Mouse (Mus musculus) A20 (cell line): ENCODE results near the gene Papss1.
A peak's percentile ranks its signal among the peaks of the same experiment; 100 is the strongest.

Experiments used
- DNase-seq: peaks from one replicate; pipeline ENCODE4 v3.0.0-alpha.2; 2011; ENCODE audit warnings: low read depth, low spot score

Gene Papss1

GRCm38 (mm10) chr3:131564430-131565256, at the start of gene Papss1:
Gene Papss1, plus strand, starts transcription at chr3:131564768.
- peak; percentile 100 for DNase-seq

GRCm38 (mm10) chr3:131516332-131516999, 48.1 kb upstream of the Papss1 start:
- no peak for DNase-seq

- no peak for DNase-seq
These were observed 46.8 kb upstream of the Papss1 start for GRCm38 (mm10) chr3:131517756-131518155.

- DNase-seq: no peak
These were observed 43.4 kb upstream of the Papss1 start for GRCm38 (mm10) chr3:131521206-131521605.

- DNase-seq: no peak
These were observed 42.3 kb upstream of the Papss1 start for GRCm38 (mm10) chr3:131522243-131522642.

GRCm38 (mm10) chr3:131523749-131524148, 40.8 kb upstream of the Papss1 start:
- DNase-seq: no peak

- DNase-seq: no peak
These were observed 40.4 kb upstream of the Papss1 start for GRCm38 (mm10) chr3:131524210-131524609.

GRCm38 (mm10) chr3:131524779-131525178, 39.8 kb upstream of the Papss1 start:
- no peak for DNase-seq

GRCm38 (mm10) chr3:131525229-131525628, 39.3 kb upstream of the Papss1 start:
- no peak for DNase-seq

- no peak for DNase-seq
These were observed 23.2 kb upstream of the Papss1 start for GRCm38 (mm10) chr3:131541244-131541942.

GRCm38 (mm10) chr3:131547562-131547961, 17.0 kb upstream of the Papss1 start:
- DNase-seq: peak; percentile 72

- DNase-seq: no peak
These were observed 14.5 kb upstream of the Papss1 start for GRCm38 (mm10) chr3:131550046-131550445.

- DNase-seq: peak; percentile 74
These were observed 12.0 kb upstream of the Papss1 start for GRCm38 (mm10) chr3:131552349-131553254.

GRCm38 (mm10) chr3:131555771-131556170, 8.8 kb upstream of the Papss1 start:
- DNase-seq: no peak

- no peak for DNase-seq
These were observed 3.0 kb upstream of the Papss1 start for GRCm38 (mm10) chr3:131561591-131561990.

- DNase-seq: no peak
These were observed 666 bp downstream of the Papss1 start for GRCm38 (mm10) chr3:131565257-131565610.

GRCm38 (mm10) chr3:131566281-131566680, 1.7 kb downstream of the Papss1 start:
- no peak for DNase-seq

GRCm38 (mm10) chr3:131570506-131570905, 5.9 kb downstream of the Papss1 start:
- no peak for DNase-seq

GRCm38 (mm10) chr3:131573555-131573954, 9.0 kb downstream of the Papss1 start:
- DNase-seq: no peak

- no peak for DNase-seq
These were observed 14.0 kb downstream of the Papss1 start for GRCm38 (mm10) chr3:131578434-131579104.

GRCm38 (mm10) chr3:131580040-131580439, 15.5 kb downstream of the Papss1 start:
- no peak for DNase-seq
